Mouse (Mus musculus): ENCODE measurements at regions not wholly inside any gene's neighbourhood (a gene's known extent, or its start where the extent isn't known, plus 50 kb on each side); places are given as distances from the start of the nearest gene placed in this dataset.
A peak's percentile ranks its signal among the peaks of the same experiment; 100 is the strongest.
"Not testable (repeated sequence)": the region's sequence is repeated elsewhere in the genome, so short reads cannot be mapped to it uniquely, and the experiment has no call there.

GRCm38 (mm10) chr1:164744955-164745608 lies 51.4 kb upstream of the Dpt start:
- H3K4me3 ChIP-seq (ENCODE audit: low read depth, low read length) = no peak overlapping the region
- ATAC-seq (ENCODE audit: insufficient read depth, low FRiP score, low TSS enrichment) (peak; percentile 38), DNase-seq (ENCODE audit: low spot score) (no peak)
- no peaks in the 10 kb centered on the region for H3K4me1 ChIP-seq (ENCODE audit: control insufficient read depth, insufficient read depth, low read length)
- H3K36me3 ChIP-seq (ENCODE audit: control insufficient read depth, insufficient read depth, low read length) = no peaks in the 10 kb centered on the region
- no peak overlapping the region for H3K27ac ChIP-seq (ENCODE audit: low read depth, low read length)
- no peak overlapping the region for H3K9ac ChIP-seq (ENCODE audit: low read length)
- H3K27me3 ChIP-seq (ENCODE audit: control insufficient read depth, insufficient read depth, low read length) = no peaks in the 10 kb centered on the region
- H3K9me3 ChIP-seq (ENCODE audit: control insufficient read depth, low read length) = no peaks in the 10 kb centered on the region
- H3K4me2 ChIP-seq (ENCODE audit: low read depth) = no peak overlapping the region

- no peaks in the 10 kb centered on the region for H3K9me3 ChIP-seq (ENCODE audit: control insufficient read depth, low read length)
- ATAC-seq (ENCODE audit: insufficient read depth, low FRiP score, low TSS enrichment) (no peak), DNase-seq (ENCODE audit: low spot score) (no peak)
- H3K9ac ChIP-seq (ENCODE audit: low read length) = no peak overlapping the region
- H3K27ac ChIP-seq (ENCODE audit: low read depth, low read length) = no peak overlapping the region
- no peak overlapping the region for H3K4me2 ChIP-seq (ENCODE audit: low read depth)
- 81% methylated on average over 3 of the region's 3 CpGs for WGBS
- no peaks in the 10 kb centered on the region for H3K36me3 ChIP-seq (ENCODE audit: control insufficient read depth, insufficient read depth, low read length)
- no peaks in the 10 kb centered on the region for H3K27me3 ChIP-seq (ENCODE audit: control insufficient read depth, insufficient read depth, low read length)
- no peak overlapping the region for H3K4me3 ChIP-seq (ENCODE audit: low read depth, low read length)
- no peaks in the 10 kb centered on the region for H3K4me1 ChIP-seq (ENCODE audit: control insufficient read depth, insufficient read depth, low read length)
Observed at GRCm38 (mm10) chr1:164744499-164744898, 51.9 kb upstream of the Dpt start.

- not testable (repeated sequence) for H3K9ac ChIP-seq (ENCODE audit: low read length); H3K27ac ChIP-seq (ENCODE audit: low read depth, low read length); H3K4me2 ChIP-seq (ENCODE audit: low read depth); DNase-seq (ENCODE audit: low spot score); H3K36me3 ChIP-seq (ENCODE audit: control insufficient read depth, insufficient read depth, low read length); H3K4me3 ChIP-seq (ENCODE audit: low read depth, low read length); ATAC-seq (ENCODE audit: insufficient read depth, low FRiP score, low TSS enrichment); H3K9me3 ChIP-seq (ENCODE audit: control insufficient read depth, low read length); H3K27me3 ChIP-seq (ENCODE audit: control insufficient read depth, insufficient read depth, low read length); H3K4me1 ChIP-seq (ENCODE audit: control insufficient read depth, insufficient read depth, low read length)
- 89% methylated on average over 8 of the region's 9 CpGs for WGBS
Observed at GRCm38 (mm10) chr1:164742897-164743296, 53.5 kb upstream of the Dpt start.

- H3K4me3 ChIP-seq (ENCODE audit: low read depth, low read length) = no peak overlapping the region
- H3K4me1 ChIP-seq (ENCODE audit: control insufficient read depth, insufficient read depth, low read length) = no peaks in the 10 kb centered on the region
- no peak overlapping the region for H3K4me2 ChIP-seq (ENCODE audit: low read depth)
- 69% methylated on average over 1 of the region's 1 CpGs for WGBS
- DNase-seq (ENCODE audit: low spot score) (no peak), ATAC-seq (ENCODE audit: insufficient read depth, low FRiP score, low TSS enrichment) (no peak)
- no peaks in the 10 kb centered on the region for H3K36me3 ChIP-seq (ENCODE audit: control insufficient read depth, insufficient read depth, low read length)
- no peak overlapping the region for H3K27ac ChIP-seq (ENCODE audit: low read depth, low read length)
- H3K9ac ChIP-seq (ENCODE audit: low read length) = no peak overlapping the region
- H3K27me3 ChIP-seq (ENCODE audit: control insufficient read depth, insufficient read depth, low read length) = no peaks in the 10 kb centered on the region
- H3K9me3 ChIP-seq (ENCODE audit: control insufficient read depth, low read length) = no peaks in the 10 kb centered on the region
Observed at GRCm38 (mm10) chr1:164735646-164736045, 60.8 kb upstream of the Dpt start.

GRCm38 (mm10) chr1:164733741-164734140 lies 62.7 kb upstream of the Dpt start:
- WGBS = 92% methylated on average over 3 of the region's 3 CpGs

GRCm38 (mm10) chr1:164722054-164722453 lies 74.4 kb upstream of the Dpt start:
- peak; percentile 10 for DNase-seq (ENCODE audit: low spot score)

More at GRCm38 (mm10) chr1:164733741-164734140, 62.7 kb upstream of the Dpt start:
- Histone ChIP-seq H3K27ac (ENCODE audit: low read depth, low read length) (no peak overlapping the region), H3K4me2 (ENCODE audit: low read depth) (no peak overlapping the region), H3K4me3 (ENCODE audit: low read depth, low read length) (no peak overlapping the region), H3K9ac (ENCODE audit: low read length) (no peak overlapping the region), H3K27me3 (ENCODE audit: control insufficient read depth, insufficient read depth, low read length) (no peaks in the 10 kb centered on the region), H3K9me3 (ENCODE audit: control insufficient read depth, low read length) (no peaks in the 10 kb centered on the region), H3K4me1 (ENCODE audit: control insufficient read depth, insufficient read depth, low read length) (no peaks in the 10 kb centered on the region), H3K36me3 (ENCODE audit: control insufficient read depth, insufficient read depth, low read length) (no peaks in the 10 kb centered on the region)
- ATAC-seq (ENCODE audit: insufficient read depth, low FRiP score, low TSS enrichment) (no peak), DNase-seq (ENCODE audit: low spot score) (no peak)

GRCm38 (mm10) chr1:164714905-164715304 lies 81.5 kb upstream of the Dpt start:
- Histone ChIP-seq H3K36me3 (ENCODE audit: control insufficient read depth, insufficient read depth, low read length) (no peaks in the 10 kb centered on the region), H3K27ac (ENCODE audit: low read depth, low read length) (no peak overlapping the region), H3K4me2 (ENCODE audit: low read depth) (no peak overlapping the region), H3K9ac (ENCODE audit: low read length) (no peak overlapping the region), H3K4me3 (ENCODE audit: low read depth, low read length) (no peak overlapping the region), H3K27me3 (ENCODE audit: control insufficient read depth, insufficient read depth, low read length) (no peaks in the 10 kb centered on the region), H3K9me3 (ENCODE audit: control insufficient read depth, low read length) (no peaks in the 10 kb centered on the region), H3K4me1 (ENCODE audit: control insufficient read depth, insufficient read depth, low read length) (no peaks in the 10 kb centered on the region)
- DNase-seq (ENCODE audit: low spot score) (no peak), ATAC-seq (ENCODE audit: insufficient read depth, low FRiP score, low TSS enrichment) (no peak)
- WGBS = 82% methylated on average over 2 of the region's 2 CpGs

More at GRCm38 (mm10) chr1:164722054-164722453, 74.4 kb upstream of the Dpt start:
- Histone ChIP-seq H3K27ac (ENCODE audit: low read depth, low read length) (no peak overlapping the region), H3K4me3 (ENCODE audit: low read depth, low read length) (no peak overlapping the region), H3K27me3 (ENCODE audit: control insufficient read depth, insufficient read depth, low read length) (no peaks in the 10 kb centered on the region), H3K36me3 (ENCODE audit: control insufficient read depth, insufficient read depth, low read length) (no peaks in the 10 kb centered on the region), H3K4me2 (ENCODE audit: low read depth) (no peak overlapping the region), H3K4me1 (ENCODE audit: control insufficient read depth, insufficient read depth, low read length) (no peaks in the 10 kb centered on the region), H3K9ac (ENCODE audit: low read length) (no peak overlapping the region), H3K9me3 (ENCODE audit: control insufficient read depth, low read length) (no peaks in the 10 kb centered on the region)
- WGBS = 11% methylated on average over 1 of the region's 1 CpGs
- no peak for ATAC-seq (ENCODE audit: insufficient read depth, low FRiP score, low TSS enrichment)

GRCm38 (mm10) chr1:164713798-164714551 lies 82.5 kb upstream of the Dpt start:
- 79% methylated on average over 4 of the region's 4 CpGs for WGBS
- DNase-seq (ENCODE audit: low spot score) = no peak
- ATAC-seq (ENCODE audit: insufficient read depth, low FRiP score, low TSS enrichment) = no peak

GRCm38 (mm10) chr1:164712514-164712913 lies 83.9 kb upstream of the Dpt start:
- H3K27me3 ChIP-seq (ENCODE audit: control insufficient read depth, insufficient read depth, low read length) = no peaks in the 10 kb centered on the region
- no peak for DNase-seq (ENCODE audit: low spot score)
- H3K4me3 ChIP-seq (ENCODE audit: low read depth, low read length) = no peak overlapping the region
- H3K9ac ChIP-seq (ENCODE audit: low read length) = no peak overlapping the region
- WGBS = 90% methylated on average over 3 of the region's 3 CpGs
- H3K4me2 ChIP-seq (ENCODE audit: low read depth) = no peak overlapping the region
- no peaks in the 10 kb centered on the region for H3K36me3 ChIP-seq (ENCODE audit: control insufficient read depth, insufficient read depth, low read length)
- no peak for ATAC-seq (ENCODE audit: insufficient read depth, low FRiP score, low TSS enrichment)
- no peak overlapping the region for H3K27ac ChIP-seq (ENCODE audit: low read depth, low read length)
- no peaks in the 10 kb centered on the region for H3K9me3 ChIP-seq (ENCODE audit: control insufficient read depth, low read length)
- H3K4me1 ChIP-seq (ENCODE audit: control insufficient read depth, insufficient read depth, low read length) = no peaks in the 10 kb centered on the region

More at GRCm38 (mm10) chr1:164713798-164714551, 82.5 kb upstream of the Dpt start:
- no peaks in the 10 kb centered on the region for H3K27me3 ChIP-seq (ENCODE audit: control insufficient read depth, insufficient read depth, low read length)
- H3K4me1 ChIP-seq (ENCODE audit: control insufficient read depth, insufficient read depth, low read length) = no peaks in the 10 kb centered on the region
- no peaks in the 10 kb centered on the region for H3K9me3 ChIP-seq (ENCODE audit: control insufficient read depth, low read length)
- H3K4me3 ChIP-seq (ENCODE audit: low read depth, low read length) = no peak overlapping the region
- no peak overlapping the region for H3K9ac ChIP-seq (ENCODE audit: low read length)
- no peak overlapping the region for H3K27ac ChIP-seq (ENCODE audit: low read depth, low read length)
- H3K36me3 ChIP-seq (ENCODE audit: control insufficient read depth, insufficient read depth, low read length) = no peaks in the 10 kb centered on the region
- H3K4me2 ChIP-seq (ENCODE audit: low read depth) = no peak overlapping the region

Data from neural tube, embryonic 11.5 days (tissue).